Mouse (Mus musculus): ENCODE data around the gene Tmem189.

- TF ChIP-seq MAZ (IDR thresholded peaks at IDR 0.05; ENCODE audit: low read depth, low read length) (no peak), USF1 (IDR thresholded peaks at IDR 0.05; ENCODE audit: low read depth, low read length) (no peak), CTCF (IDR thresholded peaks at IDR 0.05 in 2 of 3, conservative IDR thresholded peaks at IDR 0.05 in 1 of 3; ENCODE audit: control insufficient read depth in 1 of 3, insufficient read depth in 1 of 3, low read depth in 2 of 3, low read length in 3 of 3, poor library complexity in 1 of 3, severe bottlenecking in 1 of 3) (no peak), POLR2A (IDR thresholded peaks at IDR 0.05; ENCODE audit: control insufficient read depth in 1 of 2, insufficient read depth in 1 of 2, low read depth in 1 of 2, low read length in 2 of 2, poor library complexity in 1 of 2) (no peak), CHD2 (IDR thresholded peaks at IDR 0.05; ENCODE audit: low read length) (no peak), USF2 (IDR thresholded peaks at IDR 0.05; ENCODE audit: borderline replicate concordance in 1 of 2, insufficient read depth in 1 of 2, low read depth in 1 of 2, low read length in 2 of 2) (no peak), GATA1 (IDR thresholded peaks at IDR 0.05; ENCODE audit: low read depth, low read length) (no peak), BHLHE40 (IDR thresholded peaks at IDR 0.05; ENCODE audit: borderline replicate concordance, low read depth, low read length) (no peak), TAL1 (IDR thresholded peaks at IDR 0.05; ENCODE audit: low read length) (no peak), MAX (IDR thresholded peaks at IDR 0.05; ENCODE audit: low read length) (no peak)
Observed at GRCm38 (mm10) chr2:167696143-167696542, 6.5 kb upstream of the Tmem189 start.

Measured in MEL (cell line).